Mouse (Mus musculus): ENCODE data around the gene Col5a3. TPM values are rescaled to one million over a fixed set of nuclear protein-coding genes. Genes with fewer than 3 reads are reported as not detected.

Col5a3 gene
- polyA plus RNA-seq, 1 experiment from 2014 or later = 0.66 TPM

DNA sequence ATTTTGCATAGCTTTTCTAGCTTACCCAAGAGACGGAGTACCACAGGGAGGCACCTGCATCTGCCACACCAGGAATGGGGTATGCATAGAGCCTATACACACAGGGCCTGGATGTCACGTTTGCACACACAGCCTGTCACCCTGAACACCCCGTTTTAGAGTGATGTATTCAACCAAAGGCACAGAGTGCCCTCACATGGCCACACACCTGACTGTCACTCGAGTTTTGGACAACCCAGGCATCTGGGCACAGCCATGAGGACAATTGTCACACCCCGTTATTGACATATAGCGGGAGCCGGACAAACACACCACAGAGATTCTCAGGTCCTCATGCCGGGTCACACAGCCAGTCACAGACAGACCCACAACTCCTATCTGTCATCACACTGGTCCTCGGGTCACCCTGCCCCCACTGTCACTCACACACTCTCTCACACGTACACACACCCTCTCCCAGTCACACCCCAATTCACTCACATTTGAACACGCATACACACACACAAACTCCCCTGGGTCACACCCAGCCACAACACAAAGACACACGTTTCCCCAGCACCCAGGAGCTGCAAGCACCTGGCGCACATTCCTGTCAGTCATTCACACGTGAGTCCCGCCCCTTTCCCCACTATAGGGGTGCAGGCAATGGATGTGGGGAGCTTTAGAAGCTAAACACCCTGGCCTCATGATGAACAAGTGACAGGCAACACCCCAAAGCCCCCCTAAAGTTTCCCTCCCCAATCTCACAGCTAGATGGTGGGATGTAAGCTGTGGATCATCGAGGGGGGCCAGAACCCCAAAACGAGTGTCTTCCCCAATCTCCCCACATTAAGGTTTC is 69.5 kb downstream of the Col5a3 start:
- Histone ChIP-seq H3K9me3 (ENCODE audit: control insufficient read depth, low read length) (no peaks in the 10 kb centered on the region), H3K4me3 (replicated peaks; ENCODE audit: low read length) (peak overlapping the region; percentile 68), H3K4me2 (replicated peaks) (peak overlapping the region; percentile 71), H3K4me1 (replicated peaks; ENCODE audit: control insufficient read depth, insufficient read depth, low read length) (peaks cover 14% of the 10 kb centered on the region; the same call in 1 of the 2 replicates), H3K27ac (peak overlapping the region; percentile 69), H3K9ac (peak overlapping the region; percentile 91), H3K36me3 (replicated peaks; ENCODE audit: control insufficient read depth, insufficient read depth) (0 out of 2 replicates have a peak, but pooled peaks cover 5% of the 10 kb centered on the region), H3K27me3 (ENCODE audit: control insufficient read depth, insufficient read depth, low read length) (no peaks in the 10 kb centered on the region)
- 7% methylated on average over 17 of the region's 17 CpGs for WGBS
- DNase-seq (ENCODE audit: low spot score) = no peak
- ATAC-seq (ENCODE audit: low FRiP score) = peak; percentile 32

DNA sequence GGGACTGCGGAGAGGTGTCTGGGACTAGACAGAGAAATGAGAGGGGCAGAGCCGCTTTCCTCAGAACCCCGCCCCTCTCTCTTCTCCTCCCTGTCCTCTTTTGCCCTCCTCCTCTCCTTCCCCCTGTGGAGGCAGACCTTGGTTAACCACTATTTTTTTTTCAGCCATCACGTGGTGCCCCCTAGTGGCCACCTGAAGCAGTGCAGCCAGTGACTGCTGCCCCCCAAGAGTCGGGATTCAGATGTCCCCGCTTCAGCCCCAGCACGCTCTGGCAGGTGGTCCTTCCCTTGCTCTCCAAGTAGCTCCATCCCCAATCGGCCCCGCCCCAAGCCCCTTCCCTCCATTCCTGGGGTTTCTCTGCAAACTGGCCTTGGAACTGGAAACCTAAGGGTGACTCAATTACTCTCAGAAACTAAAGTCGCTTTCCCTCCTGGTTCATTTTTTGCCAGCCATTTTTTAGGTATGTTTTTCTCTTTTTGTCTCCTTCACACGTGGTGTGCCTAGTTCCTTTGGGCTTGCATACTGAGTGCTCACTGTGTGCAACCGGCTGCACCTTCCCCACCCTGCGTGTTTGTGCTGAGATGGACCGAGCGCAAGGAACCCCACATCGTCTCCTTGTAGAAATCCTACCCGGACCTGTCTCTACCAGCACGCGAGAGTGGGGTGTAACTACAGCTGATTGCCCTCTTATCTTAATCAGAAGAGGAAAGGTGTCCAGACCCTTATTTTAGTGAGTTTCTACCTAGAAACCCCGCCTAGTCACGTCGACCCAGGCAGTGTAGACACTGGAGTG is 70.7 kb downstream of the Col5a3 start:
- 9% methylated on average over 22 of the region's 22 CpGs for WGBS
- Histone ChIP-seq H3K9ac (peak overlapping the region; percentile 91), H3K9me3 (ENCODE audit: control insufficient read depth, low read length) (no peaks in the 10 kb centered on the region), H3K27me3 (ENCODE audit: control insufficient read depth, insufficient read depth, low read length) (no peaks in the 10 kb centered on the region), H3K27ac (no peak overlapping the region), H3K4me1 (replicated peaks; ENCODE audit: control insufficient read depth, insufficient read depth, low read length) (peaks cover 14% of the 10 kb centered on the region; the same call in 1 of the 2 replicates), H3K4me2 (replicated peaks) (peak overlapping the region; percentile 71), H3K36me3 (replicated peaks; ENCODE audit: control insufficient read depth, insufficient read depth) (0 out of 2 replicates have a peak, but pooled peaks cover 5% of the 10 kb centered on the region), H3K4me3 (replicated peaks; ENCODE audit: low read length) (peak overlapping the region; percentile 68)
- no peak for ATAC-seq (ENCODE audit: low FRiP score)
- no peak for DNase-seq (ENCODE audit: low spot score)

DNA sequence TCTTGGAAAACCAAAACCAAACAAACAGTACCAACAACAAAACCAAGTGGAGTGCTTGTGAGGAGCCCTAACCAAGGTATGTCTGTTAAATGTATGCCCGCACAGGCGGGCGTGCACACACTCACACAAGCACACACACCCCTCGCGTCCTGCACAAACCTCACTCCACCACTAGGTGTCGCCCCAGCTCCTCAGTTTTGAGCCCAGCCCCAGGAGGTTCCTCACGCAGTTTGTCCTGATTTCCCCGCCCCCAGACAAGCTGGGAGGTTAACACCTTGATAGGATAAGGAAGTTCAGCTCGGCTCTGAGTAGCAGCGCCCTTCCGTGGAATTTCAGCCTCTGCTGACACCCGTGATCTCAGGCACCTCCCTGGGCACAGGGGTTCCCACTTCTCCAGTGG is 74.5 kb downstream of the Col5a3 start:
- no peak overlapping the region for H3K9ac ChIP-seq
- H3K4me2 ChIP-seq (replicated peaks) = 0 out of 2 replicates have a peak overlapping the region, but pooled peaks have one; percentile 3
- peak; percentile 29; the same call in 1 of the 2 replicates for ATAC-seq (ENCODE audit: low FRiP score)
- H3K4me3 ChIP-seq (replicated peaks; ENCODE audit: low read length) = no peak overlapping the region
- no peak overlapping the region for H3K27ac ChIP-seq
- no peaks in the 10 kb centered on the region for H3K9me3 ChIP-seq (ENCODE audit: control insufficient read depth, low read length)
- H3K36me3 ChIP-seq (replicated peaks; ENCODE audit: control insufficient read depth, insufficient read depth) = 0 out of 2 replicates have a peak, but pooled peaks cover 5% of the 10 kb centered on the region
- peaks cover 14% of the 10 kb centered on the region; the same call in 1 of the 2 replicates for H3K4me1 ChIP-seq (replicated peaks; ENCODE audit: control insufficient read depth, insufficient read depth, low read length)
- no peaks in the 10 kb centered on the region for H3K27me3 ChIP-seq (ENCODE audit: control insufficient read depth, insufficient read depth, low read length)
- WGBS = 6% methylated on average over 12 of the region's 12 CpGs
- DNase-seq (ENCODE audit: low spot score) = peak; percentile 77

DNA sequence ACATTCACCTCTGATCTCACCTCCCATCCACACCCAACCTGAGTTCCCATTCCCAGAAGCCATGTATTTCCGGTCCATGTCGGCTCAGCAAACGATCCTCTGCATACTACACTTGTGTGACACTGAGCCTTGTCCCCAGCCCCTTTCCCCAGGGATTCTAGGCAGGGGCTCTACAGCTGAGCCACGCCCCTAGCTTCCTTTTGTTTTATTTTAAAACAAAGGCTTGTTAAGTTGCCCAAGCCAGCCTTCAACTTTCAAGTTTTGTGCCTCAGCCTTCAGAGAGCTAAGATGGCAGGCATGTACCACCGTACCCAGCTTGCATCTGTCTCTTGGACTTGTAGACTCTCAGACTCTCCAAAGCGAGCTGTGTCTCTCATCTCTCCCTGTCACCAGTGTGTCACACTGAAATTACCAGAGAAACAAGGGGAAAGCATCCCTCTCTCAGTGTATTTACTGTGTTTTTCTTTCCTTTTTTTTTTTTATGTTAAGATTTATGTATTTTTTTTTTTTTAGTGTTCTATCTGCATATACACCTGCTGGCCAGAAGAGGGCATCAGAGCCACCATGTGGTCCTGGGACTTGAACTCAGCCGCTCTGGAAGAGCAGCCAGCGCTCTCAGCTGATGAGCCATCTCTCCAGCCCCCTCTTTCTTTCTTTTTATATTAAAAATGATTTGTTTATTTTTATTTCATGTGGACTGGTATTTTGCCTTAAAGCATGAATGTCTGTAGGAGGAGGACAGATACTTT is 76.4 kb downstream of the Col5a3 start:
- no peak for ATAC-seq (ENCODE audit: low FRiP score)
- 0 out of 2 replicates have a peak, but pooled peaks cover 5% of the 10 kb centered on the region for H3K36me3 ChIP-seq (replicated peaks; ENCODE audit: control insufficient read depth, insufficient read depth)
- H3K9ac ChIP-seq = no peak overlapping the region
- no peak overlapping the region for H3K4me2 ChIP-seq (replicated peaks)
- no peak for DNase-seq (ENCODE audit: low spot score)
- H3K4me1 ChIP-seq (replicated peaks; ENCODE audit: control insufficient read depth, insufficient read depth, low read length) = no peaks in the 10 kb centered on the region
- H3K27ac ChIP-seq = no peak overlapping the region
- 44% methylated on average over 8 of the region's 8 CpGs for WGBS
- H3K9me3 ChIP-seq (ENCODE audit: control insufficient read depth, low read length) = no peaks in the 10 kb centered on the region
- no peak overlapping the region for H3K4me3 ChIP-seq (replicated peaks; ENCODE audit: low read length)
- H3K27me3 ChIP-seq (ENCODE audit: control insufficient read depth, insufficient read depth, low read length) = no peaks in the 10 kb centered on the region

DNA sequence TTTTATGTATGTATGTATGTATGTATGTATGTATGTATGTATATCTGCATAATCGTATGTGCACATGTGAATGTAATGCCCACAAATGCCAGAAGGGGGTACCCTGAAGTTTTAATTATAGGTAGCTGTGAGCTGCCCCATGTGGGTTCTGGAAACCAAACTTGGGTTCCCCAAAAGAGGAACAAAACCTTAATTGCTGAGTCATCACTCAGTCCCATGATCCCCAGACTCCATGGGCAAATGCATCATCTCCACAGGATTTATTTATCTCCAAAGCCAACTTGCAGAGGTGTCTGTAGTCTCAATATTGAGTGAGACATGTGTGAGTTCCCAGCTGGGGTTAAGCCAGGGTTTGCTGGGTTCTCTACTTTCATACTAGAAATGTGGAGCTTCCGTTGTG is 77.6 kb downstream of the Col5a3 start:
- H3K27me3 ChIP-seq (ENCODE audit: control insufficient read depth, insufficient read depth, low read length) = no peaks in the 10 kb centered on the region
- no peak overlapping the region for H3K4me2 ChIP-seq (replicated peaks)
- H3K4me3 ChIP-seq (replicated peaks; ENCODE audit: low read length) = no peak overlapping the region
- H3K4me1 ChIP-seq (replicated peaks; ENCODE audit: control insufficient read depth, insufficient read depth, low read length) = no peaks in the 10 kb centered on the region
- no peaks in the 10 kb centered on the region for H3K9me3 ChIP-seq (ENCODE audit: control insufficient read depth, low read length)
- H3K9ac ChIP-seq = no peak overlapping the region
- H3K36me3 ChIP-seq (replicated peaks; ENCODE audit: control insufficient read depth, insufficient read depth) = 0 out of 2 replicates have a peak, but pooled peaks cover 1% of the 10 kb centered on the region
- no peak overlapping the region for H3K27ac ChIP-seq
- WGBS = 95% methylated on average over 2 of the region's 2 CpGs
- ATAC-seq (ENCODE audit: low FRiP score) (no peak), DNase-seq (ENCODE audit: low spot score) (no peak)

DNA sequence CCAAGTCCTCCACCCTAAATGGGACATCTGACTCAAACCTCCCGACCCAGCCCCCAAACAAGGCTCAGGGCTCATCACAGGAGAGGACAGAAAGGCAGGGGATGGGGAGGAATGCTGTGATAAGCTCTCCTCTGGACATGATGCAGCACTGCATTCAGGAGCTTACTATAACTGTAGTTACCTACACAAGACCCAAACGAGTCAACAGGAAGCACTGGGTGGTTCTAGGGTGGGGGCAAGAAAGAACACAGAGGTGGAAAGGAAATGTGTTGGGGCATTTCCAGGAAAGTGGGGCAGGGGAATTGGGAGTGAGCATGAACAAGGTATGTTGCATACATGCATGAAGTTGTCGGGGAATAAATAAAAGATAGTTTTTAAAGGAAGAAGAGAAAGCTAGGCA is 80.2 kb downstream of the Col5a3 start:
- DNase-seq (ENCODE audit: low spot score) (no peak), ATAC-seq (ENCODE audit: low FRiP score) (no peak)
- Histone ChIP-seq H3K36me3 (replicated peaks; ENCODE audit: control insufficient read depth, insufficient read depth) (no peaks in the 10 kb centered on the region), H3K4me2 (replicated peaks) (no peak overlapping the region), H3K9me3 (ENCODE audit: control insufficient read depth, low read length) (no peaks in the 10 kb centered on the region), H3K4me1 (replicated peaks; ENCODE audit: control insufficient read depth, insufficient read depth, low read length) (no peaks in the 10 kb centered on the region), H3K27ac (no peak overlapping the region), H3K4me3 (replicated peaks; ENCODE audit: low read length) (no peak overlapping the region), H3K9ac (no peak overlapping the region), H3K27me3 (ENCODE audit: control insufficient read depth, insufficient read depth, low read length) (no peaks in the 10 kb centered on the region)
- WGBS = 72% methylated on average over 3 of the region's 3 CpGs

DNA sequence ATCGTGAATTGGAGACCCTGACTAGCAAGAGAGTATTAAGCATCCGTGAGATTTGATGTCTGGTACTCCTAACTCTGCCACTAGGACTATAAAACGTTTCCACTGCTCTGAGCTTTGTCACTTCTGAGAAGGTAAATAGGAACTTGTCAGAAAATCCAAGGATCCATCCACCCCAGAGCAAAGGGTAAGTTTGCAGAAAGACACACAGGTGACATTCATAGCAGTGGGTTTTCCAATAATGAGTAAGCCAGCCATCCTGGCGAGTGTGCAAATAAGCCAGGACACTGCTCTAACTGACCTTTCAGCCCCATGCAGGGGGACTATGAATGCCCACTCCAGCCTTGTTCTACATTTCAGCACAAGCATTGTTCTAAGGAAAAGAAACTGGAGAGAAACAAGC is 83.1 kb downstream of the Col5a3 start:
- DNase-seq (ENCODE audit: low spot score) (no peak), ATAC-seq (ENCODE audit: low FRiP score) (no peak)
- 63% methylated on average over 4 of the region's 4 CpGs for WGBS
- H3K4me2 ChIP-seq (replicated peaks) = no peak overlapping the region
- H3K9ac ChIP-seq = no peak overlapping the region
- H3K36me3 ChIP-seq (replicated peaks; ENCODE audit: control insufficient read depth, insufficient read depth) = no peaks in the 10 kb centered on the region
- no peaks in the 10 kb centered on the region for H3K9me3 ChIP-seq (ENCODE audit: control insufficient read depth, low read length)
- H3K4me1 ChIP-seq (replicated peaks; ENCODE audit: control insufficient read depth, insufficient read depth, low read length) = peaks cover 8% of the 10 kb centered on the region; the same call in 1 of the 2 replicates
- H3K27ac ChIP-seq = no peak overlapping the region
- H3K27me3 ChIP-seq (ENCODE audit: control insufficient read depth, insufficient read depth, low read length) = no peaks in the 10 kb centered on the region
- no peak overlapping the region for H3K4me3 ChIP-seq (replicated peaks; ENCODE audit: low read length)

DNA sequence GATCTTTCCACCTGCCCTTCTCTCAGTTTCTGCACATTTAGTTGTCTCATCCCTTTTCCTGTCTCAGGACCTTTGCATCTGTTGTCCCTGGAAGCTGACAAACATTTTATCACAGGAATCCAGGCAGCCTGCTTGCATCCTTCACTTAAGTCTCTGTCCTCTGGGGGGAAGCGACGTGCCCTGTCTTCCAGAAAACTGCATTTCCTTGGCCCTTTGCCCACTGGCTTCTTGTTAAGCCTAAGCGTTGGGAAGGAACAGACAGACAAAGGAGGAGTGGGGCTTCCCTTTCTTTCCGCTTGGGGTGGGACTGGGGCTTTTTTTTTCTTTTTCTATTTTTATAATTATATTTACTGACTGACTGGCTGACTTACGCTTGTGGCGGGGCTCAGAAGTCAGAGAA is 85.4 kb downstream of the Col5a3 start:
- Histone ChIP-seq H3K4me3 (replicated peaks; ENCODE audit: low read length) (no peak overlapping the region), H3K4me1 (replicated peaks; ENCODE audit: control insufficient read depth, insufficient read depth, low read length) (peaks cover 28% of the 10 kb centered on the region), H3K27me3 (ENCODE audit: control insufficient read depth, insufficient read depth, low read length) (no peaks in the 10 kb centered on the region), H3K9me3 (ENCODE audit: control insufficient read depth, low read length) (no peaks in the 10 kb centered on the region), H3K27ac (no peak overlapping the region), H3K9ac (no peak overlapping the region), H3K36me3 (replicated peaks; ENCODE audit: control insufficient read depth, insufficient read depth) (no peaks in the 10 kb centered on the region), H3K4me2 (replicated peaks) (no peak overlapping the region)
- DNase-seq (ENCODE audit: low spot score) (no peak), ATAC-seq (ENCODE audit: low FRiP score) (no peak)
- WGBS = 43% methylated on average over 6 of the region's 6 CpGs
